Mouse (Mus musculus): ENCODE measurements at regions not wholly inside any gene's neighbourhood (a gene's known extent, or its start where the extent isn't known, plus 50 kb on each side); places are given as distances from the start of the nearest gene placed in this dataset.

DNA sequence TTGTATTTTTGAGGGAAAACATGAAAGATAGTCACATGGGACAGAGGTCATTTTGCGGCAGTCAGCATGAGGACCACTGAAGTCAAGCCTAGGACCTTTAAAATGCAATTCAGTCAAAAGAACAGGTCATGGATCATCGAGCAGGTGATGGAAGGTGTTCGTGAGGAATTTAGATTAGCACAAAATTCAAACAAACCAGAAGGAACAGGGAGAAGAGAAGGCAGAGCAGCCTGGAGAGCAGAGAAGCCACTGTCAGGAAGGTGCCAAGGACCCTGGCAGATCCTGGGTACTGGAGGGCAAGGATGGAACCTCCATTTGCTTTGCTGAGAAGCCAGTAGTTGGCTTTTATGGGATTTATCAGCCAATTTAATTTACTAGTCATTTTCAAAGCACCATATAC is 167.8 kb downstream of the Tbx18 start:
- no peak for TF ChIP-seq POLR2A (IDR thresholded peaks at IDR 0.05; ENCODE audit: borderline replicate concordance, insufficient read depth, low read length)
- no peak for TF ChIP-seq CTCF (IDR thresholded peaks at IDR 0.05; ENCODE audit: borderline replicate concordance, insufficient read depth, low read depth, low read length)

All from cerebellum, adult 2 months (tissue).